Mouse (Mus musculus) liver, embryonic 11.5 days (tissue): Measurements from ENCODE around the gene Dop1a. TPM values are rescaled to one million over a fixed set of nuclear protein-coding genes. Genes with fewer than 3 reads are reported as not detected.

Experiments used
- ATAC-seq: fragments of 200-750 bp; cut with Nextera tagmentation; replicated peaks from 2 replicates; pipeline ENCODE4 v1.8.0; 2017; ENCODE audit warnings: moderate number of reproducible peaks, mild to moderate bottlenecking, moderate TSS enrichment, moderate library complexity; ENCODE audit not compliant: low FRiP score
- DNase-seq: peaks from one replicate; pipeline ENCODE4 v3.0.0-alpha.2; 2017; ENCODE audit warnings: low spot score
- H3K27ac ChIP-seq: fragments of 300-500 bp; sonication (generic); 2 replicates; pipeline ENCODE4 v1.5.1; 2014; ENCODE audit warnings: mild to moderate bottlenecking, low read depth, low read length, control low read depth
- H3K27me3 ChIP-seq: fragments of 300-500 bp; sonication (generic); replicated peaks from 2 replicates; pipeline ENCODE4 v1.6.1; 2014; ENCODE audit warnings: low read length, mixed read lengths; ENCODE audit not compliant: control insufficient read depth, insufficient read depth
- H3K36me3 ChIP-seq: fragments of 300-500 bp; sonication (generic); 2 replicates; pipeline ENCODE4 v1.6.1; 2014; ENCODE audit warnings: mild to moderate bottlenecking, low read length, moderate library complexity, mixed read lengths; ENCODE audit not compliant: control insufficient read depth, insufficient read depth
- H3K4me1 ChIP-seq: fragments of 300-500 bp; sonication (generic); replicated peaks from 2 replicates; pipeline ENCODE4 v1.6.1; 2014; ENCODE audit warnings: low read length, mixed read lengths; ENCODE audit not compliant: control insufficient read depth, insufficient read depth
- H3K4me2 ChIP-seq: fragments of 300-500 bp; sonication (generic); 2 replicates; pipeline ENCODE4 v1.6.1; 2014; ENCODE audit warnings: mild to moderate bottlenecking, control low read depth, moderate library complexity
- H3K4me3 ChIP-seq: fragments of 300-500 bp; sonication (generic); 2 replicates; pipeline ENCODE4 v1.5.1; 2014; ENCODE audit warnings: low read depth, low read length, control low read depth
- H3K9ac ChIP-seq: fragments of 300-500 bp; sonication (generic); 2 replicates; pipeline ENCODE4 v1.6.1; 2014; ENCODE audit warnings: low read depth, low read length, control low read depth
- H3K9me3 ChIP-seq: fragments of 300-500 bp; sonication (generic); 2 replicates; pipeline ENCODE4 v1.6.1; 2016; ENCODE audit warnings: low read length, inconsistent platforms, mixed read lengths; ENCODE audit not compliant: control insufficient read depth
- WGBS: fragments of 180-500 bp; shearing (Covaris S2); extraction: QIAGEN DNeasy Blood & Tissue Kit; methylation state at CpG from one replicate; pipeline ENCODE4 v1.1.7; 2014; 5-methylcytosine and 5-hydroxymethylcytosine counted together
- polyA plus RNA-seq: library from polyadenylated mRNA; unstranded; fragments of >200 nt; fragmentation: Nextera tagmentation; extraction: Ambion mirVana; gene quantifications from 2 replicates; pipeline ENCODE4 v1.2.1, GENCODE M21; 2014

Gene Dop1a
- polyA plus RNA-seq, 1 experiment from 2014 or later, result 12.2 TPM

GRCm38 (mm10) chr9:86554641-86555040 lies 87.7 kb downstream of the Dop1a start:
- 88% methylated on average over 4 of the region's 4 CpGs for WGBS
- no peak overlapping the region for H3K4me3 ChIP-seq
- H3K4me1 ChIP-seq, result no peaks in the 10 kb centered on the region
- 0 out of 2 replicates have a peak, but pooled peaks cover 5% of the 10 kb centered on the region for H3K36me3 ChIP-seq
- no peak for DNase-seq
- H3K27ac ChIP-seq, result no peak overlapping the region
- ATAC-seq, result no peak
- H3K9me3 ChIP-seq, result no peaks in the 10 kb centered on the region
- H3K9ac ChIP-seq, result no peak overlapping the region
- H3K27me3 ChIP-seq, result no peaks in the 10 kb centered on the region
- H3K4me2 ChIP-seq, result no peak overlapping the region

- 82% methylated on average over 3 of the region's 3 CpGs for WGBS
- no peak overlapping the region for H3K9ac ChIP-seq
- H3K27me3 ChIP-seq, result no peaks in the 10 kb centered on the region
- peaks cover 14% of the 10 kb centered on the region for H3K36me3 ChIP-seq
- no peaks in the 10 kb centered on the region for H3K4me1 ChIP-seq
- no peak overlapping the region for H3K4me2 ChIP-seq
- no peak overlapping the region for H3K4me3 ChIP-seq
- DNase-seq, result no peak
- H3K27ac ChIP-seq, result no peak overlapping the region
- H3K9me3 ChIP-seq, result no peaks in the 10 kb centered on the region
- ATAC-seq, result no peak
Measured at GRCm38 (mm10) chr9:86560543-86560942, 93.6 kb downstream of the Dop1a start.

DNA sequence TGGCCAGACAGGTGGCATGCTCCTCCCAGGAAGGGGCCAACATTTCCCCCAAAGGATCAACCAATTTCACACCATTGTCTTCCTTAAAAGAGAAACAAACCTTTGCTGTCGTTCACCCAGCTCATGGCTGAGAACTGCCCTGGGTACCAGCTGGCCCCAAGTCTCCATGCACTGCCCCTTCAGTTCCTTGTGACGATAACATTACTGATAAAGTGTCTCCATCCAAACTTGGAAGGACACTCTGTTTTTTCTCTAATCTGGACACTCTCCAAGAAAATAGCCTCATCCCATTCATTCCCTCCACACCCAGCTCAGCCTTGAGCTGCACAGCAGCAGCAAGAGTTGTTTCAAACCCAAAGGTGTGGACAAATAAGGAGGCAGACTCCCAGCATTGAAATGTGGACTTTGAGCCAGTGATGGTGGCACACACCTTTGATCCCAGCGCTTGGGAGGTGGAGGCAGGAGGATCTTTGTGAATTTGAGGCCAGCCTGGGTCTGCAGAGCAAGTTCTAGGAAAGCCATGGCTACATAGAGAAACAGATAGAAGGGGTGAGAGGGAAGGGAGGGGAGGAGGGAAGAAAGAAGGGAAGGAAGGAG lies 102.5 kb downstream of the Dop1a start:
- DNase-seq (no peak), ATAC-seq (no peak)
- WGBS, result 79% methylated on average over 3 of the region's 3 CpGs
- H3K9me3 ChIP-seq, result no peaks in the 10 kb centered on the region
- H3K4me1 ChIP-seq, result peaks cover 3% of the 10 kb centered on the region; the same call in 1 of the 2 replicates
- H3K27me3 ChIP-seq, result no peaks in the 10 kb centered on the region
- peaks cover under 1% of the 10 kb centered on the region for H3K36me3 ChIP-seq
- H3K4me2 ChIP-seq, result no peak overlapping the region
- H3K9ac ChIP-seq, result no peak overlapping the region
- H3K27ac ChIP-seq, result no peak overlapping the region
- H3K4me3 ChIP-seq, result no peak overlapping the region

- Histone ChIP-seq H3K27ac (no peak overlapping the region), H3K4me2 (peak overlapping the region; percentile 100), H3K9ac (no peak overlapping the region), H3K36me3 (no peaks in the 10 kb centered on the region), H3K9me3 (no peaks in the 10 kb centered on the region), H3K27me3 (no peaks in the 10 kb centered on the region), H3K4me3 (peak overlapping the region; percentile 78), H3K4me1 (peaks cover 3% of the 10 kb centered on the region; the same call in 1 of the 2 replicates)
- DNase-seq (no peak), ATAC-seq (no peak)
- WGBS, result 77% methylated on average over 10 of the region's 10 CpGs
Measured at GRCm38 (mm10) chr9:86570261-86570890, 103.4 kb downstream of the Dop1a start.

- Histone ChIP-seq H3K9me3 (no peaks in the 10 kb centered on the region), H3K4me2 (peak overlapping the region; percentile 100), H3K36me3 (no peaks in the 10 kb centered on the region), H3K27me3 (no peaks in the 10 kb centered on the region), H3K4me3 (peak overlapping the region; percentile 78), H3K27ac (no peak overlapping the region), H3K4me1 (peaks cover 3% of the 10 kb centered on the region; the same call in 1 of the 2 replicates), H3K9ac (no peak overlapping the region; the same call in 1 of the 2 replicates)
- WGBS, result 16% methylated on average over 8 of the region's 8 CpGs
- ATAC-seq, result no peak
- no peak for DNase-seq
Measured at GRCm38 (mm10) chr9:86570946-86571345, 104.0 kb downstream of the Dop1a start.

DNA sequence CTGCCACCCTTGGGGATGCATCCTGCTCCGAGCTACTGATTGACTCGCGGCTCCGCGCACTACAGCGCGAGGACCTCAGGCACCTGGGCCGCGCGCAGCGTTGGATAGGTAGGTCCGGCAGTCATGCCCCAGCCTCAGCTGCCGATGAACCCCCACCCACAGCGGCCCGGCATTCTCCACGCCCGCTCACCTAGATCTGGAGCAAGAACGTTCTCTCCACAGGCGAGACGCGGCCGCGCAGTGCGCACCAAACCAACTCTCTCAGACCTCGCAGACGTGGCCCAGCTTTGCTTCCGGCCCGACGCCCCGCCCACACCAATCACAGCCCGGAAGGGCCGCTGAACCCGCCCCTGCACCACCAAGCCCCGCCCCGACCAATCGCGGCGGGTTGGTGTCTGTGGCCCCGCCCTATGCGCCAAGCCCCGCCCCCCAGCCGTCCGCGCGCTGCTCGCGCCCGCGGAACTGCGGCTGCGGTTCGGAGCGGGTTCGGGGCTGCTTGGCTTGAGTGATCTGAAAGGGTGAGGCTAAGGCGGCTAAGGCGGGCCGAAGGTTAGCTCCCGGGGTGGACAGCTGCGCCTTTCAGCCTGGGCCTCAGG lies 104.7 kb downstream of the Dop1a start, which contains the start of the genes Pgm3 and Rwdd2a:
TSS of gene Pgm3 (minus strand) at position 303 of the 596 bp plus-strand sequence.
TSS of gene Rwdd2a (plus strand) at position 452 of the 596 bp plus-strand sequence.
- under 1% methylated on average over 59 of the region's 59 CpGs for WGBS
- H3K4me3 ChIP-seq, result peak within 1 kb of the TSS; percentile 78
- H3K4me2 ChIP-seq, result peak within 1 kb of the TSS; percentile 100
- ATAC-seq (peak; percentile 95), DNase-seq (peak; percentile 97)
- H3K4me1 ChIP-seq, result peaks cover 3% of the 10 kb centered on the region; the same call in 1 of the 2 replicates
- no peaks in the 10 kb centered on the region for H3K9me3 ChIP-seq
- H3K27me3 ChIP-seq, result no peaks in the 10 kb centered on the region
- no peaks in the 10 kb centered on the region for H3K36me3 ChIP-seq
- H3K9ac ChIP-seq, result peak within 1 kb of the TSS; percentile 67
- peak within 1 kb of the TSS; percentile 55 for H3K27ac ChIP-seq

DNA sequence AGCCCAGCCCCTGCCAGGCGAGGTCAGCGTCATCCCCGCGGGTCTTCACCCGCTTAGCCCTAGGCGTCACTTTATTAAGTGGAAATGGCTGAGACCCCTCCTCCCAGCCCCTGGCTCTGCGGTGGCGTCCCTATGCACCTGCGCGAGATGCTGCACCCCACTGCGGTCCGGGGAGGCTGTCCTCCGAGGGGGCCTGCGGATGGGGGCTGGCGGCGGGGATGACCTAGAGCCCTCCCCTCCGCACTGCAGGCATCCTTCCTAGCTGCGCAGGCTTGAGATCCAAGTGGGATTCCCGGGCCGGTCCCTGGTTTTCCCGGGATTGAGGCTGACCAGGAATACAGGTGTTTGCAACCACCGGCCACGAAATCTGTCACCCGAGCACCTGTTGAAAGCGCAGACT lies 105.2 kb downstream of the Dop1a start:
- peak overlapping the region; percentile 100 for H3K4me2 ChIP-seq
- H3K4me3 ChIP-seq, result peak overlapping the region; percentile 78
- peaks cover 3% of the 10 kb centered on the region; the same call in 1 of the 2 replicates for H3K4me1 ChIP-seq
- no peaks in the 10 kb centered on the region for H3K27me3 ChIP-seq
- DNase-seq (no peak), ATAC-seq (peak; percentile 42)
- WGBS, result under 1% methylated on average over 23 of the region's 25 CpGs
- peak overlapping the region; percentile 51 for H3K9ac ChIP-seq
- no peaks in the 10 kb centered on the region for H3K36me3 ChIP-seq
- no peaks in the 10 kb centered on the region for H3K9me3 ChIP-seq
- H3K27ac ChIP-seq, result no peak overlapping the region

- peak overlapping the region; percentile 100 for H3K4me2 ChIP-seq
- peak; percentile 74 for DNase-seq
- peak overlapping the region; percentile 51; the same call in 1 of the 2 replicates for H3K9ac ChIP-seq
- H3K27ac ChIP-seq, result no peak overlapping the region
- H3K9me3 ChIP-seq, result no peaks in the 10 kb centered on the region
- 5% methylated on average over 13 of the region's 13 CpGs for WGBS
- peak overlapping the region; percentile 78 for H3K4me3 ChIP-seq
- ATAC-seq, result peak; percentile 32; the same call in 1 of the 2 replicates
- H3K4me1 ChIP-seq, result peaks cover 3% of the 10 kb centered on the region; the same call in 1 of the 2 replicates
- H3K36me3 ChIP-seq, result no peaks in the 10 kb centered on the region
- H3K27me3 ChIP-seq, result no peaks in the 10 kb centered on the region
Measured at GRCm38 (mm10) chr9:86572636-86573291, 105.8 kb downstream of the Dop1a start.
